Mouse (Mus musculus): ENCODE measurements around the gene Ankrd17.

GRCm38 (mm10) chr5:90289887-90290286 is 76.5 kb downstream of the Ankrd17 start:
- TF ChIP-seq POLR2A (IDR thresholded peaks at IDR 0.05; ENCODE audit: low read depth, low read length), result no peak
- no peak for TF ChIP-seq CTCF (IDR thresholded peaks at IDR 0.05; ENCODE audit: extremely low read depth, insufficient read length, insufficient replicate concordance, low read depth, low read length)
